Mouse (Mus musculus) forebrain, embryonic 10.5 days (tissue): ENCODE results near the gene Prkab1. TPM values are rescaled to one million over a fixed set of nuclear protein-coding genes. Genes with fewer than 3 reads are reported as not detected.

Experiments
- DNase-seq: peaks from one replicate; pipeline ENCODE4 v3.0.0-alpha.2; 2017; ENCODE audit warnings: low spot score; ENCODE audit errors: extremely low spot score
- H3K27ac ChIP-seq: fragments of 300-500 bp; sonication (generic); 2 replicates; pipeline ENCODE4 v1.5.1; 2016; ENCODE audit warnings: mild to moderate bottlenecking
- H3K27me3 ChIP-seq: fragments of 300-500 bp; sonication (generic); 2 replicates; pipeline ENCODE4 v1.6.1; 2016; ENCODE audit warnings: mild to moderate bottlenecking; ENCODE audit not compliant: poor library complexity, severe bottlenecking
- H3K36me3 ChIP-seq: fragments of 300-500 bp; sonication (generic); replicated peaks from 2 replicates; pipeline ENCODE4 v1.6.1; 2016; ENCODE audit warnings: mild to moderate bottlenecking, moderate library complexity
- H3K4me1 ChIP-seq: fragments of 300-500 bp; sonication (generic); 2 replicates; pipeline ENCODE4 v1.6.1; 2016
- H3K4me3 ChIP-seq: fragments of 300-500 bp; sonication (generic); 2 replicates; pipeline ENCODE4 v1.5.1; 2016; ENCODE audit warnings: mild to moderate bottlenecking, moderate library complexity
- H3K9me3 ChIP-seq: fragments of 300-500 bp; sonication (generic); 2 replicates; pipeline ENCODE4 v1.6.1; 2016; ENCODE audit warnings: mild to moderate bottlenecking, moderate library complexity
- WGBS: fragments of 180-500 bp; shearing (Covaris S2); methylation state at CpG from one replicate; pipeline ENCODE4 v1.1.7; 2016; 5-methylcytosine and 5-hydroxymethylcytosine counted together
- polyA plus RNA-seq: library from polyadenylated mRNA; unstranded; fragments of >200 nt; fragmentation: Nextera tagmentation; extraction: Ambion mirVana; gene quantifications from 2 replicates; pipeline ENCODE4 v1.2.1, GENCODE M21; 2016

Gene Prkab1
- polyA plus RNA-seq, 1 experiment from 2014 or later: 77.5 TPM

DNA sequence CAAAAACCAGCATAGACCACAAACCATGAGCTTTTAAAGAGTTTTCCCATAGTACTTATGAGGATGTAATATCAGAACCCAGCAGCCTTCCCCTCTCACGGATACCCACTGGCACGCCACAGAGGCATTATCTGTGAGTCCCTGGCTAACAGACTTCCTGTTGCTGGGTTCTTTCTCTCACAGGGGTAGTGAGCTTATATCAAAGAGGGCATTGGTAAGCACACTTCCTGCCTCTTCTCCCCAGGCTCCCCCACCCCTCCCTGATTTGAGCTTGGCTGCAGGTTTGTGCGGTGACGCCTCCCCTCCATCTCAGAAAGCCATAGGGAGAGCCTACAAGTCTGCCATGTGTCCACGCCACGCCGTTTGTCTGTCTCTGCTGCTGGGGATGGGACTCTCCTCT is 4.8 kb upstream of the Prkab1 start:
- Histone ChIP-seq H3K27me3 (peaks cover 20% of the 10 kb centered on the region), H3K36me3 (no peaks in the 10 kb centered on the region), H3K4me1 (peaks cover 15% of the 10 kb centered on the region), H3K27ac (no peak overlapping the region), H3K4me3 (no peak overlapping the region), H3K9me3 (no peaks in the 10 kb centered on the region)
- WGBS: 73% methylated on average over 7 of the region's 7 CpGs
- no peak for DNase-seq

DNA sequence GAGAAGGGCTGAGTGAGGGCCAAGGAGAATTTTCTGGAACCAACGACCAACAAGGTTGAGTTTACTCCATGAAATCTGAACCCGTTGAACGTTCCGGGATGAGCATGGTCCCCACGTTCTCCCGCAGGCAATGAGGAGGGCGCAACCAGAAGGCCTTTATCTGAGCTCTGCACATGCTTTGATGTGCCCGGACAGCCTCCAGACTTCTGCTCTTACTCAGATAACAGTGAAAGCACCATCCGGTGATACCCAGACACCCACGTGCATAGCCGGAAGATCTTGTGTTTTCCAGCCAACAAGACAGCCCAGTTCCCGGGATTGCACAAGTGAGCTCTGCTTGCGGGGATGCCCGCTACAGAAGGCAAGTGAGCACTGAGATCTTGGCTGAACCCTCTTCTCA is 2.3 kb upstream of the Prkab1 start:
- H3K36me3 ChIP-seq: peaks cover 13% of the 10 kb centered on the region
- no peaks in the 10 kb centered on the region for H3K9me3 ChIP-seq
- 92% methylated on average over 14 of the region's 14 CpGs for WGBS
- no peak for DNase-seq
- H3K27me3 ChIP-seq: peaks cover 14% of the 10 kb centered on the region
- H3K4me3 ChIP-seq: no peak overlapping the region
- H3K27ac ChIP-seq: no peak overlapping the region
- H3K4me1 ChIP-seq: peaks cover 37% of the 10 kb centered on the region

- H3K27ac ChIP-seq: no peak overlapping the region
- peaks cover 11% of the 10 kb centered on the region for H3K27me3 ChIP-seq
- WGBS: 92% methylated on average over 5 of the region's 5 CpGs
- peaks cover 17% of the 10 kb centered on the region for H3K36me3 ChIP-seq
- DNase-seq: no peak
- H3K4me1 ChIP-seq: peaks cover 36% of the 10 kb centered on the region
- H3K9me3 ChIP-seq: no peaks in the 10 kb centered on the region
- no peak overlapping the region for H3K4me3 ChIP-seq
These were observed 1.8 kb upstream of the Prkab1 start for GRCm38 (mm10) chr5:116026107-116026506.

- no peaks in the 10 kb centered on the region for H3K27me3 ChIP-seq
- H3K27ac ChIP-seq: peak overlapping the region; percentile 94
- DNase-seq: no peak
- H3K36me3 ChIP-seq: peaks cover 40% of the 10 kb centered on the region
- peaks cover 25% of the 10 kb centered on the region for H3K4me1 ChIP-seq
- peak overlapping the region; percentile 86 for H3K4me3 ChIP-seq
- WGBS: under 1% methylated on average over 28 of the region's 28 CpGs
- no peaks in the 10 kb centered on the region for H3K9me3 ChIP-seq
These were observed 455 bp downstream of the Prkab1 start for GRCm38 (mm10) chr5:116023821-116024284.

- Histone ChIP-seq H3K36me3 (peaks cover 46% of the 10 kb centered on the region), H3K27me3 (no peaks in the 10 kb centered on the region), H3K4me1 (peaks cover 25% of the 10 kb centered on the region), H3K27ac (peak overlapping the region; percentile 94), H3K4me3 (peak overlapping the region; percentile 86), H3K9me3 (no peaks in the 10 kb centered on the region)
- no peak for DNase-seq
- 22% methylated on average over 8 of the region's 8 CpGs for WGBS
These were observed 1.1 kb downstream of the Prkab1 start for GRCm38 (mm10) chr5:116023251-116023661.

- Histone ChIP-seq H3K27ac (peak overlapping the region; percentile 94), H3K4me1 (peaks cover 25% of the 10 kb centered on the region), H3K9me3 (no peaks in the 10 kb centered on the region), H3K4me3 (peak overlapping the region; percentile 86), H3K27me3 (no peaks in the 10 kb centered on the region), H3K36me3 (peaks cover 51% of the 10 kb centered on the region)
- WGBS: 86% methylated on average over 7 of the region's 7 CpGs
- DNase-seq: no peak
These were observed 1.6 kb downstream of the Prkab1 start for GRCm38 (mm10) chr5:116022658-116023200.

DNA sequence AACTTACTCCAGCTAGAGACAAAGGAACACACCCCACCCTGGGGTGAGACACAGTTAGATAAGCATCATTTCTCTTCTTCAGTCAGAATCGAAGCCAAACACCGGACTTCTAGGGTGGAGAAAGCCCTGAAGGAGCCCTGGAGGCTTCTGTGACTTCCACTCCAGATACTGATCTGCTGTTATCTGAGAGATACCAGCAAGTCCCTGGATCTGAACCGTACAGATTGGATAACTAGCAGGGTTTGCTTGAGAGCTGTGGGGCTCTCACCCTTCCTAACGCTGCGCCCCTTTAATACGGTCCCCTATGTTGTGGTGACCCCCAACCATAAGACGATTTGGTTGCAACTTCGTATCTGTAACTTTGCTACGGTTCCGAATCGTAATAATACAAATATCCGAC is 2.2 kb downstream of the Prkab1 start:
- WGBS: 93% methylated on average over 12 of the region's 12 CpGs

DNA sequence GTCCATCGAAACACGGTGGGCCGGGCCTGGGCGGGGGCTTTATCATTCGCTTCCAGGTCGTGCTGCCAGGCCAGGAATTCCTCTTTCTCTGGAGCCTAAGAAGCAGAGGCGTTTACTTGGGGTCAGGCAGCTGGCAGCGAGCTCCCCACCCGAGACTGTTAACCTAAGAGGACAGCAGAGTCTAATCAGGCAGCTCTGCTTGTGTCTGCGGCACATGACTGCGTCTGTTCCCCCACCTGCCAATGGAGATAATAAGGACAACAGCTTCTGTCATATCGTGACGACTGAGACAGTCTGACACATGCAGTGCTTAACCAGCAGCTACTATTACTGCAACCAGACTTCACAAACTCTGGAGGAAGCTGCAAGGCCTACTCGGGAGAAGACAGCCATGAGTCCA is 2.8 kb downstream of the Prkab1 start:
- H3K4me1 ChIP-seq: peaks cover 25% of the 10 kb centered on the region
- peaks cover 63% of the 10 kb centered on the region for H3K36me3 ChIP-seq
- H3K27me3 ChIP-seq: no peaks in the 10 kb centered on the region
- no peak overlapping the region for H3K27ac ChIP-seq
- DNase-seq: no peak
- WGBS: 95% methylated on average over 14 of the region's 14 CpGs
- H3K4me3 ChIP-seq: no peak overlapping the region
- no peaks in the 10 kb centered on the region for H3K9me3 ChIP-seq

More for the DNA sequence above, 2.2 kb downstream of the Prkab1 start:
- Histone ChIP-seq H3K9me3 (no peaks in the 10 kb centered on the region), H3K27ac (no peak overlapping the region), H3K27me3 (no peaks in the 10 kb centered on the region), H3K36me3 (peaks cover 57% of the 10 kb centered on the region), H3K4me1 (peaks cover 25% of the 10 kb centered on the region), H3K4me3 (peak overlapping the region; percentile 86)
- DNase-seq: no peak

DNA sequence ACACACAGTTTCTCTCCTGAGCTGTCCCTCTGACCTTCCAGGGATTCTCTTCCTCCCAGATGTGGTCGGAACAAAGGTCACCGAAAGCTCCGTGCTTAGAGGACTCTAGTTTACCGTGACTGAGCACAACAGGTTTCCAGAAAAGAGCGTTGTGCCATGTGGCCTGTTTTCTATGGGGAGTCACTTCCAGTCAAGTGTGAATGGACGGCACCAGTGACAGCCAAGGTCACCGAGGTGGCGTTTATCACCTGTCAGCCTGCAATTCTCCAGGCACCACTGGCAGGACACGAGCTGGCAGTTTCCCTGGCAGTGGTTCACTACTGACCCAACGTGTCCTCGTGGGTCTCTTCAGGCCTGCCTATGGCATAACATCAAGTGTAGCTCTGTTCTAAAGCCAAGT is 4.9 kb downstream of the Prkab1 start:
- no peak for DNase-seq
- Histone ChIP-seq H3K36me3 (peaks cover 85% of the 10 kb centered on the region), H3K9me3 (no peaks in the 10 kb centered on the region), H3K27me3 (no peaks in the 10 kb centered on the region), H3K4me1 (peaks cover 22% of the 10 kb centered on the region), H3K4me3 (no peak overlapping the region), H3K27ac (no peak overlapping the region)
- WGBS: 90% methylated on average over 11 of the region's 11 CpGs

DNA sequence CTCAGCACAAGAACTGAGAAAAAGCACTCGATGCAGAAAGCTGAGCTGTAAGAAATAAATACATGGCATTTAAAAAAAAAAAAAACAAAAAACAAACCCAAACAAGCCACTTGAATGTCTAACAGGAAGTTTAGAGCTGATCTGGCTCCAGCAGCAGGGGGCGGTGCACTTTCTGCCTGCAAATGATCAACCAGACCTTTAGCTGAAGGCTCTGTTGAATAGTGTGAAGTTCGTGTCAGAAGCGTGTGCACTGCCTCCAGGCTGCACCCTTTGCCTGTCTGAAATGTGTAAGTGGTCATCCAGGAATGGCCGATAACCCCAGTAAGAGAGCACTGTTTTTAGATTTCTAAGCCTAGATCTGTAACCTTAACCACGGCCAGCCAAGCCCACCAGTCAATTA is 5.5 kb downstream of the Prkab1 start:
- Histone ChIP-seq H3K27ac (no peak overlapping the region), H3K4me3 (no peak overlapping the region), H3K36me3 (peaks cover 91% of the 10 kb centered on the region), H3K4me1 (peaks cover 18% of the 10 kb centered on the region), H3K9me3 (no peaks in the 10 kb centered on the region), H3K27me3 (no peaks in the 10 kb centered on the region)
- no peak for DNase-seq
- WGBS: 90% methylated on average over 6 of the region's 6 CpGs

DNA sequence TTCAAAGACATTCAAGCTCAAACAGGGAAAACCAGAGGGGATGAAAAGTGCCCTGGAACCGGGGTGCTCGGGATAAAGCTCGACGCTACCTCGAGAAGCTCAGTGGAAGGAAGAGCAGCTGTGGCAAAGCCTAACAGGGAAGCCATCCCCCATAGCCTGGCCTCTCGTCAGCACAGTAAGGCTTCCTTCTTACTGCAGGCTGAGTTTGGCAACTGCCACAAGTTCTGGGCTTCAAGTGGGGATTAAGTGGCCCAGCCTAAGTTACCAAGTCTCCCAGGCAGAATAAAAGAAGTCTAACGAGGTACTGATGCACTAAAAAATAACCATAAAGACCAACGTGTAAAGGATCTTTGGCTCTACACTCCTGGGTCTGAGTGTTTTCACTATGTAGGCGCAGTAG is 6.1 kb downstream of the Prkab1 start:
- Histone ChIP-seq H3K4me1 (peaks cover 13% of the 10 kb centered on the region), H3K36me3 (peaks cover 96% of the 10 kb centered on the region), H3K9me3 (no peaks in the 10 kb centered on the region), H3K27me3 (no peaks in the 10 kb centered on the region), H3K4me3 (no peak overlapping the region), H3K27ac (no peak overlapping the region)
- 91% methylated on average over 9 of the region's 9 CpGs for WGBS
- no peak for DNase-seq

- no peak overlapping the region for H3K4me3 ChIP-seq
These were observed 6.9 kb downstream of the Prkab1 start for GRCm38 (mm10) chr5:116017391-116017790.

GRCm38 (mm10) chr5:116016542-116016941 is 7.8 kb downstream of the Prkab1 start:
- H3K9me3 ChIP-seq: no peaks in the 10 kb centered on the region
- H3K36me3 ChIP-seq: peaks cover 92% of the 10 kb centered on the region
- 93% methylated on average over 5 of the region's 5 CpGs for WGBS
- H3K4me3 ChIP-seq: no peak overlapping the region
- no peak for DNase-seq
- no peak overlapping the region for H3K27ac ChIP-seq
- H3K4me1 ChIP-seq: no peaks in the 10 kb centered on the region
- no peaks in the 10 kb centered on the region for H3K27me3 ChIP-seq

More at GRCm38 (mm10) chr5:116017391-116017790, 6.9 kb downstream of the Prkab1 start:
- Histone ChIP-seq H3K36me3 (peaks cover 100% of the 10 kb centered on the region), H3K27ac (no peak overlapping the region), H3K9me3 (no peaks in the 10 kb centered on the region), H3K27me3 (no peaks in the 10 kb centered on the region), H3K4me1 (peaks cover 5% of the 10 kb centered on the region)
- DNase-seq: no peak
- 96% methylated on average over 8 of the region's 8 CpGs for WGBS

DNA sequence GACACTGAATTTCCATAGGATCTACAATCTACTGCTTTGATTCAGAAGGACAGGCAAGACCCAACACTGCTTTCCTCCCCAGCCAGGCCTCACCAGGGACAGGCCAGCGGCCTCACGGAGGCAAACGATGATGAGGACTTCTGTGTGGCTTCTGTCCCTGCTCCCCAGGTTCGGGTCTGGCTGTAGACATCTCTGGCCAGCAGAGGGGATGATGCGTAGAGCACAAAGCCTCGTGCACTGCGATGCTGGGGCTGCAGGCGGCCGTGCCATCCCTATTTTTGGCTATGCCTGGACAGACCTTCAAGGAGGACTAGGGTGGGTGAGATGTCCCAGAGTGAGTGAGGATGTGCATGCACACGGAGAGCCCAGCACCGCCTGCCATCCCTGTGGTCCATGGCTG is 10.1 kb downstream of the Prkab1 start:
- peaks cover 69% of the 10 kb centered on the region for H3K36me3 ChIP-seq
- H3K4me1 ChIP-seq: no peaks in the 10 kb centered on the region
- 95% methylated on average over 11 of the region's 11 CpGs for WGBS
- no peak overlapping the region for H3K27ac ChIP-seq
- DNase-seq: no peak
- H3K9me3 ChIP-seq: no peaks in the 10 kb centered on the region
- no peaks in the 10 kb centered on the region for H3K27me3 ChIP-seq
- H3K4me3 ChIP-seq: no peak overlapping the region
